Mouse (Mus musculus) left cerebral cortex, adult 6 months (tissue): Measurements from ENCODE around the gene B3gnt6. TPM values are rescaled to one million over a fixed set of nuclear protein-coding genes. Genes with fewer than 3 reads are reported as not detected.

Experiments
- long read RNA-seq, 2 experiments: library from polyadenylated mRNA; unstranded; transcript quantifications; one replicate each; pipeline ENCODE4 v2.0.0; 2019 to 2020
- polyA plus RNA-seq: library from polyadenylated mRNA; unstranded; fragments of <200 nt; fragmentation: Nextera tagmentation; gene quantifications from 2 replicates; pipeline ENCODE4 v1.2.3, GENCODE M21; 2021

B3gnt6 gene
- 0.25 and 0.46 TPM in 2 replicates for polyA plus RNA-seq
- long read RNA-seq, experiment 1, partial matches to known transcripts: 2 of 2 reads
- long read RNA-seq, experiment 1, other reads (novel, unspliced or antisense): 0 of 2 reads
- long read RNA-seq, experiment 2, partial matches to known transcripts: 0 of 4 reads
- long read RNA-seq, experiment 2, other reads (novel, unspliced or antisense): 4 of 4 reads

GRCm38 (mm10) chr7:98199381-98199780, at the start of gene B3gnt6:
TSS of gene B3gnt6 (minus strand) at chr7:98199481.

GRCm38 (mm10) chr7:98177929-98178559, 21.2 kb downstream of the B3gnt6 start, which contains the start of gene Capn5:
TSS of gene Capn5 (minus strand) at chr7:98178274.

GRCm38 (mm10) chr7:98145402-98145801, 53.9 kb downstream of the B3gnt6 start, which contains the start of gene Omp:
TSS of gene Omp (minus strand) at chr7:98145502.

Other genes starting within 250 kb of the B3gnt6 start
- 6.5 and 7.1 TPM in 2 replicates for gene Myo7a, start 80.0 kb downstream of the B3gnt6 start, polyA plus RNA-seq
- gene Omp, start 54.0 kb downstream of the B3gnt6 start, polyA plus RNA-seq: 0.11 and 0.23 TPM in 2 replicates
- 11.9 and 14.3 TPM in 2 replicates for gene Capn5, start 21.2 kb downstream of the B3gnt6 start, polyA plus RNA-seq
- 13.9 and 16.4 TPM in 2 replicates for gene Acer3, start 121.7 kb upstream of the B3gnt6 start, polyA plus RNA-seq
- gene Tsku, start 161.8 kb upstream of the B3gnt6 start, polyA plus RNA-seq: 2.1 and 2.2 TPM in 2 replicates
- not detected in 2 replicates for gene Gucy2d, start 240.9 kb upstream of the B3gnt6 start, polyA plus RNA-seq